Comparison of ENCODE assay signal across 7 mouse cellular contexts in genomic region chr3:88484597-88485316, GRCm38 (mm10). TPM values are rescaled to one million over a fixed set of nuclear protein-coding genes. Genes with fewer than 3 reads are reported as not detected.
A peak's percentile ranks its signal among the peaks of the same experiment; 100 is the strongest.
DNase-seq lines count a peak whose midpoint lies in the region; ATAC-seq lines count a peak whose summit lies in the region.

No protein-coding gene starts in this region.

- no peak for DNase-seq in lung, postnatal 25 days (ENCODE audit: low spot score)
- peak; percentile 71 for DNase-seq in retina, postnatal 1 day
- DNase-seq in layer of hippocampus, adult 9-11 months, result no peak
- DNase-seq in frontal cortex, postnatal 25 days (ENCODE audit: low spot score in 2 of 2), result no peak

- H3K4me3 ChIP-seq in lung, embryonic 16.5 days (ENCODE audit: low read length), result no peak overlapping the region
- H3K4me3 ChIP-seq in embryonic facial prominence, embryonic 12.5 days, result peak overlapping the region; percentile 22
- H3K4me3 ChIP-seq in intestine, embryonic 15.5 days (replicated peaks), result 0 out of 2 replicates have a peak overlapping the region, but pooled peaks have one; percentile 12

- no peaks in the 10 kb centered on the region for H3K9me3 ChIP-seq in lung, embryonic 16.5 days (ENCODE audit: control insufficient read depth, low read length)
- no peaks in the 10 kb centered on the region for H3K9me3 ChIP-seq in embryonic facial prominence, embryonic 12.5 days
- no peaks in the 10 kb centered on the region for H3K9me3 ChIP-seq in intestine, embryonic 15.5 days

- H3K9ac ChIP-seq in lung, embryonic 16.5 days (ENCODE audit: low read length), result no peak overlapping the region
- peak overlapping the region; percentile 22; the same call in 1 of the 2 replicates for H3K9ac ChIP-seq in embryonic facial prominence, embryonic 12.5 days
- H3K9ac ChIP-seq in intestine, embryonic 15.5 days, result no peak overlapping the region

- 20% methylated on average over 37 of the region's 39 CpGs for WGBS in lung, embryonic 16.5 days
- 12% methylated on average over 39 of the region's 39 CpGs for WGBS in embryonic facial prominence, embryonic 12.5 days
- WGBS in intestine, embryonic 15.5 days, result 34% methylated on average over 39 of the region's 39 CpGs

- H3K27ac ChIP-seq in lung, embryonic 16.5 days (ENCODE audit: low read length), result no peak overlapping the region
- H3K27ac ChIP-seq in embryonic facial prominence, embryonic 12.5 days, result no peak overlapping the region
- no peak overlapping the region for H3K27ac ChIP-seq in intestine, embryonic 15.5 days

- H3K27me3 ChIP-seq in lung, embryonic 16.5 days (ENCODE audit: control insufficient read depth, insufficient read depth, low read depth, low read length), result peaks cover 19% of the 10 kb centered on the region; the same call in 1 of the 2 replicates
- peaks cover 47% of the 10 kb centered on the region for H3K27me3 ChIP-seq in embryonic facial prominence, embryonic 12.5 days
- H3K27me3 ChIP-seq in intestine, embryonic 15.5 days (replicated peaks), result peaks cover 10% of the 10 kb centered on the region; the same call in 1 of the 2 replicates

- ATAC-seq in lung, embryonic 16.5 days (ENCODE audit: low read depth), result no peak
- ATAC-seq in embryonic facial prominence, embryonic 12.5 days (ENCODE audit: insufficient number of reproducible peaks, insufficient read depth, low FRiP score, low TSS enrichment), result no peak
- ATAC-seq in intestine, embryonic 15.5 days, result no peak

- peaks cover 5% of the 10 kb centered on the region; the same call in 1 of the 2 replicates for H3K4me1 ChIP-seq in lung, embryonic 16.5 days (replicated peaks; ENCODE audit: control insufficient read depth, insufficient read depth, low read length)
- peaks cover 24% of the 10 kb centered on the region for H3K4me1 ChIP-seq in embryonic facial prominence, embryonic 12.5 days
- peaks cover 26% of the 10 kb centered on the region for H3K4me1 ChIP-seq in intestine, embryonic 15.5 days (replicated peaks)

- H3K4me2 ChIP-seq in lung, embryonic 16.5 days (ENCODE audit: low read depth, low read length), result peak overlapping the region; percentile 22; the same call in 1 of the 2 replicates
- peak overlapping the region; percentile 43 for H3K4me2 ChIP-seq in embryonic facial prominence, embryonic 12.5 days (replicated peaks)
- peak overlapping the region; percentile 39 for H3K4me2 ChIP-seq in intestine, embryonic 15.5 days (replicated peaks)

- H3K36me3 ChIP-seq in lung, embryonic 16.5 days (ENCODE audit: control insufficient read depth, insufficient read depth, low read length), result peaks cover 22% of the 10 kb centered on the region
- H3K36me3 ChIP-seq in embryonic facial prominence, embryonic 12.5 days, result peaks cover 34% of the 10 kb centered on the region
- H3K36me3 ChIP-seq in intestine, embryonic 15.5 days, result peaks cover 24% of the 10 kb centered on the region

RNA-seq across cellular contexts. Expression of gene Sema4a, which starts 23.8 kb away (rescaled TPM):
- 6.3 TPM in 2 replicates for polyA plus RNA-seq in lung, embryonic 16.5 days (2015; fragmentation: Nextera tagmentation; extraction: Ambion mirVana)
- 7.5 and 9.0 TPM in 2 replicates for polyA plus RNA-seq in embryonic facial prominence, embryonic 12.5 days (2016; fragmentation: Nextera tagmentation; extraction: Ambion mirVana)
- 30.9 and 39.2 TPM in 2 replicates for polyA plus RNA-seq in intestine, embryonic 15.5 days (2015; fragmentation: Nextera tagmentation; extraction: Ambion mirVana)

RNA-seq across cellular contexts. Expression of gene Lmna, which starts 25.0 kb away (rescaled TPM):
- polyA plus RNA-seq in lung, embryonic 16.5 days (2015; fragmentation: Nextera tagmentation; extraction: Ambion mirVana), result 148 and 150 TPM in 2 replicates
- 109 and 113 TPM in 2 replicates for polyA plus RNA-seq in embryonic facial prominence, embryonic 12.5 days (2016; fragmentation: Nextera tagmentation; extraction: Ambion mirVana)
- 120 TPM in 2 replicates for polyA plus RNA-seq in intestine, embryonic 15.5 days (2015; fragmentation: Nextera tagmentation; extraction: Ambion mirVana)

RNA-seq across cellular contexts. Expression of gene Mex3a, which starts 47.4 kb away (rescaled TPM):
- 13.1 and 13.5 TPM in 2 replicates for polyA plus RNA-seq in lung, embryonic 16.5 days (2015; fragmentation: Nextera tagmentation; extraction: Ambion mirVana)
- polyA plus RNA-seq in embryonic facial prominence, embryonic 12.5 days (2016; fragmentation: Nextera tagmentation; extraction: Ambion mirVana), result 36.3 and 37.7 TPM in 2 replicates
- polyA plus RNA-seq in intestine, embryonic 15.5 days (2015; fragmentation: Nextera tagmentation; extraction: Ambion mirVana), result 9.6 and 11.2 TPM in 2 replicates

RNA-seq across cellular contexts. Expression of gene Slc25a44, which starts 59.8 kb away (rescaled TPM):
- polyA plus RNA-seq in lung, embryonic 16.5 days (2015; fragmentation: Nextera tagmentation; extraction: Ambion mirVana), result 15.2 and 16.0 TPM in 2 replicates
- polyA plus RNA-seq in embryonic facial prominence, embryonic 12.5 days (2016; fragmentation: Nextera tagmentation; extraction: Ambion mirVana), result 17.0 and 17.3 TPM in 2 replicates
- polyA plus RNA-seq in intestine, embryonic 15.5 days (2015; fragmentation: Nextera tagmentation; extraction: Ambion mirVana), result 17.2 and 17.3 TPM in 2 replicates
